Mouse (Mus musculus) cortical plate, adult 2 months (tissue): ENCODE results near the gene Celf2.

ENCODE experiments used
- CTCF ChIP-seq: fragments of 200-500 bp; IDR thresholded peaks from 2 replicates; pipeline ENCODE4 v1.5.1; 2011; ENCODE audit warnings: mild to moderate bottlenecking, control low read depth, low read length; ENCODE audit not compliant: insufficient read depth; ENCODE audit errors: extremely low read depth
- POLR2A ChIP-seq: fragments of 200-500 bp; IDR thresholded peaks from 2 replicates; pipeline ENCODE4 v1.6.1; 2011; ENCODE audit warnings: mild to moderate bottlenecking, low read length, control low read depth; ENCODE audit not compliant: insufficient read depth; ENCODE audit errors: extremely low read depth

GRCm38 (mm10) chr2:6543650-6544049 lies 965.7 kb downstream of the Celf2 start:
- no peak for TF ChIP-seq CTCF
- no peak for TF ChIP-seq POLR2A
